Mouse (Mus musculus) neural tube, embryonic 13.5 days (tissue): Measurements from ENCODE around the gene Ankrd23. TPM values are rescaled to one million over a fixed set of nuclear protein-coding genes. Genes with fewer than 3 reads are reported as not detected.

ENCODE experiments used
- ATAC-seq: fragments of 200-750 bp; cut with Nextera tagmentation; 2 replicates; pipeline ENCODE4 v1.8.0; 2017; ENCODE audit warnings: low read depth, mild to moderate bottlenecking, moderate TSS enrichment, moderate library complexity
- H3K27ac ChIP-seq: fragments of 300-500 bp; sonication (generic); replicated peaks from 2 replicates; pipeline ENCODE4 v1.5.1; 2015; ENCODE audit warnings: moderate library complexity, mild to moderate bottlenecking, inconsistent platforms
- H3K27me3 ChIP-seq: fragments of 300-500 bp; sonication (generic); 2 replicates; pipeline ENCODE4 v1.6.1; 2015; ENCODE audit warnings: mild to moderate bottlenecking, inconsistent platforms
- H3K36me3 ChIP-seq: fragments of 300-500 bp; sonication (generic); 2 replicates; pipeline ENCODE4 v1.6.1; 2015; ENCODE audit warnings: mild to moderate bottlenecking, inconsistent platforms
- H3K4me1 ChIP-seq: fragments of 300-500 bp; sonication (generic); replicated peaks from 2 replicates; pipeline ENCODE4 v1.6.1; 2015; ENCODE audit warnings: inconsistent platforms
- H3K4me2 ChIP-seq: fragments of 300-500 bp; sonication (generic); 2 replicates; pipeline ENCODE4 v1.6.1; 2015; ENCODE audit warnings: inconsistent platforms, mild to moderate bottlenecking, moderate library complexity
- H3K4me3 ChIP-seq: fragments of 300-500 bp; sonication (generic); 2 replicates; pipeline ENCODE4 v1.5.1; 2015; ENCODE audit warnings: mild to moderate bottlenecking, inconsistent platforms
- H3K9ac ChIP-seq: fragments of 300-500 bp; sonication (generic); 2 replicates; pipeline ENCODE4 v1.6.1; 2015; ENCODE audit warnings: moderate library complexity, mild to moderate bottlenecking, inconsistent platforms
- H3K9me3 ChIP-seq: fragments of 300-500 bp; sonication (generic); 2 replicates; pipeline ENCODE4 v1.6.1; 2016; ENCODE audit warnings: inconsistent platforms
- WGBS: fragments of 180-500 bp; shearing (Covaris S2); methylation state at CpG from one replicate; pipeline ENCODE4 v1.1.7; 2015; 5-methylcytosine and 5-hydroxymethylcytosine counted together
- polyA plus RNA-seq: library from polyadenylated mRNA; unstranded; fragments of >200 nt; fragmentation: Nextera tagmentation; extraction: Ambion mirVana; gene quantifications from 2 replicates; pipeline ENCODE4 v1.2.1, GENCODE M21; 2015

Gene Ankrd23
- polyA plus RNA-seq, 1 experiment from 2014 or later, result 19.2 TPM

- Histone ChIP-seq H3K9ac (no peak overlapping the region), H3K4me1 (peaks cover 23% of the 10 kb centered on the region), H3K4me3 (no peak overlapping the region), H3K27ac (no peak overlapping the region), H3K9me3 (no peaks in the 10 kb centered on the region), H3K27me3 (no peaks in the 10 kb centered on the region; the same call in 1 of the 2 replicates), H3K36me3 (no peaks in the 10 kb centered on the region), H3K4me2 (no peak overlapping the region)
- ATAC-seq, result no peak
- WGBS, result 69% methylated on average over 1 of the region's 1 CpGs
Observed at GRCm38 (mm10) chr1:36572709-36573108, 36.0 kb upstream of the Ankrd23 start.

- H3K36me3 ChIP-seq, result no peaks in the 10 kb centered on the region
- H3K4me3 ChIP-seq, result no peak overlapping the region
- H3K4me1 ChIP-seq, result peaks cover 23% of the 10 kb centered on the region
- no peaks in the 10 kb centered on the region; the same call in 1 of the 2 replicates for H3K27me3 ChIP-seq
- H3K9me3 ChIP-seq, result no peaks in the 10 kb centered on the region
- no peak overlapping the region for H3K9ac ChIP-seq
- ATAC-seq, result no peak
- no peak overlapping the region for H3K27ac ChIP-seq
- no peak overlapping the region for H3K4me2 ChIP-seq
- WGBS, result 54% methylated on average over 2 of the region's 2 CpGs
Observed at GRCm38 (mm10) chr1:36572140-36572700, 35.5 kb upstream of the Ankrd23 start.

GRCm38 (mm10) chr1:36571627-36572026 is 34.9 kb upstream of the Ankrd23 start:
- Histone ChIP-seq H3K27me3 (no peaks in the 10 kb centered on the region), H3K4me1 (peaks cover 24% of the 10 kb centered on the region), H3K4me2 (no peak overlapping the region), H3K9me3 (no peaks in the 10 kb centered on the region), H3K9ac (no peak overlapping the region), H3K4me3 (no peak overlapping the region), H3K27ac (no peak overlapping the region), H3K36me3 (no peaks in the 10 kb centered on the region)
- 50% methylated on average over 6 of the region's 6 CpGs for WGBS
- ATAC-seq, result no peak

GRCm38 (mm10) chr1:36570320-36570719 is 33.6 kb upstream of the Ankrd23 start:
- no peak overlapping the region for H3K4me3 ChIP-seq
- H3K9ac ChIP-seq, result no peak overlapping the region
- no peak overlapping the region for H3K27ac ChIP-seq
- H3K36me3 ChIP-seq, result no peaks in the 10 kb centered on the region
- H3K27me3 ChIP-seq, result no peaks in the 10 kb centered on the region
- 93% methylated on average over 5 of the region's 5 CpGs for WGBS
- H3K4me1 ChIP-seq, result peaks cover 28% of the 10 kb centered on the region
- no peaks in the 10 kb centered on the region for H3K9me3 ChIP-seq
- no peak for ATAC-seq
- no peak overlapping the region for H3K4me2 ChIP-seq

GRCm38 (mm10) chr1:36569694-36570276 is 33.1 kb upstream of the Ankrd23 start:
- Histone ChIP-seq H3K4me2 (no peak overlapping the region), H3K9me3 (no peaks in the 10 kb centered on the region), H3K4me1 (peaks cover 27% of the 10 kb centered on the region), H3K27ac (no peak overlapping the region), H3K9ac (no peak overlapping the region), H3K36me3 (no peaks in the 10 kb centered on the region), H3K4me3 (no peak overlapping the region), H3K27me3 (no peaks in the 10 kb centered on the region)
- ATAC-seq, result no peak
- 39% methylated on average over 7 of the region's 7 CpGs for WGBS

- Histone ChIP-seq H3K27ac (no peak overlapping the region), H3K9me3 (no peaks in the 10 kb centered on the region), H3K36me3 (no peaks in the 10 kb centered on the region), H3K4me2 (no peak overlapping the region), H3K9ac (no peak overlapping the region), H3K27me3 (no peaks in the 10 kb centered on the region), H3K4me1 (peaks cover 22% of the 10 kb centered on the region; the same call in 1 of the 2 replicates), H3K4me3 (no peak overlapping the region)
- ATAC-seq, result no peak
- 78% methylated on average over 4 of the region's 4 CpGs for WGBS
Observed at GRCm38 (mm10) chr1:36568776-36569175, 32.1 kb upstream of the Ankrd23 start.

GRCm38 (mm10) chr1:36567818-36568603 is 31.3 kb upstream of the Ankrd23 start:
- ATAC-seq, result no peak
- no peaks in the 10 kb centered on the region for H3K9me3 ChIP-seq
- H3K9ac ChIP-seq, result no peak overlapping the region
- H3K36me3 ChIP-seq, result no peaks in the 10 kb centered on the region
- no peaks in the 10 kb centered on the region for H3K27me3 ChIP-seq
- no peak overlapping the region for H3K4me3 ChIP-seq
- no peak overlapping the region for H3K27ac ChIP-seq
- WGBS, result 55% methylated on average over 21 of the region's 21 CpGs
- no peak overlapping the region for H3K4me2 ChIP-seq
- H3K4me1 ChIP-seq, result peaks cover 22% of the 10 kb centered on the region; the same call in 1 of the 2 replicates

- H3K4me2 ChIP-seq, result no peak overlapping the region
- no peak overlapping the region for H3K4me3 ChIP-seq
- H3K9ac ChIP-seq, result no peak overlapping the region
- peaks cover 15% of the 10 kb centered on the region; the same call in 1 of the 2 replicates for H3K4me1 ChIP-seq
- WGBS, result 15% methylated on average over 2 of the region's 2 CpGs
- H3K27ac ChIP-seq, result no peak overlapping the region
- no peaks in the 10 kb centered on the region for H3K27me3 ChIP-seq
- no peaks in the 10 kb centered on the region for H3K9me3 ChIP-seq
- ATAC-seq, result no peak
- H3K36me3 ChIP-seq, result no peaks in the 10 kb centered on the region
Observed at GRCm38 (mm10) chr1:36566425-36566824, 29.7 kb upstream of the Ankrd23 start.

- ATAC-seq, result no peak
- H3K4me3 ChIP-seq, result no peak overlapping the region
- peaks cover 24% of the 10 kb centered on the region for H3K4me1 ChIP-seq
- H3K9ac ChIP-seq, result no peak overlapping the region
- no peaks in the 10 kb centered on the region for H3K36me3 ChIP-seq
- WGBS, result 84% methylated on average over 6 of the region's 6 CpGs
- H3K27me3 ChIP-seq, result no peaks in the 10 kb centered on the region
- H3K4me2 ChIP-seq, result no peak overlapping the region
- H3K27ac ChIP-seq, result no peak overlapping the region
- H3K9me3 ChIP-seq, result no peaks in the 10 kb centered on the region
Observed at GRCm38 (mm10) chr1:36564101-36564500, 27.4 kb upstream of the Ankrd23 start.

- no peaks in the 10 kb centered on the region for H3K27me3 ChIP-seq
- H3K9me3 ChIP-seq, result no peaks in the 10 kb centered on the region
- peaks cover 28% of the 10 kb centered on the region for H3K4me1 ChIP-seq
- no peak overlapping the region for H3K27ac ChIP-seq
- no peak for ATAC-seq
- H3K36me3 ChIP-seq, result no peaks in the 10 kb centered on the region
- no peak overlapping the region for H3K9ac ChIP-seq
- H3K4me2 ChIP-seq, result no peak overlapping the region
- 65% methylated on average over 4 of the region's 4 CpGs for WGBS
- H3K4me3 ChIP-seq, result no peak overlapping the region
Observed at GRCm38 (mm10) chr1:36563632-36564031, 26.9 kb upstream of the Ankrd23 start.

- no peak overlapping the region for H3K4me2 ChIP-seq
- no peak for ATAC-seq
- WGBS, result 77% methylated on average over 2 of the region's 2 CpGs
- H3K36me3 ChIP-seq, result no peaks in the 10 kb centered on the region
- no peak overlapping the region for H3K27ac ChIP-seq
- no peak overlapping the region for H3K4me3 ChIP-seq
- no peaks in the 10 kb centered on the region for H3K9me3 ChIP-seq
- peaks cover 27% of the 10 kb centered on the region for H3K4me1 ChIP-seq
- no peak overlapping the region for H3K9ac ChIP-seq
- no peaks in the 10 kb centered on the region for H3K27me3 ChIP-seq
Observed at GRCm38 (mm10) chr1:36563197-36563596, 26.5 kb upstream of the Ankrd23 start.

GRCm38 (mm10) chr1:36562388-36562787 is 25.7 kb upstream of the Ankrd23 start:
- 72% methylated on average over 4 of the region's 4 CpGs for WGBS
- Histone ChIP-seq H3K27me3 (no peaks in the 10 kb centered on the region), H3K9ac (no peak overlapping the region), H3K4me1 (peaks cover 22% of the 10 kb centered on the region), H3K4me3 (no peak overlapping the region), H3K4me2 (no peak overlapping the region), H3K36me3 (no peaks in the 10 kb centered on the region), H3K27ac (no peak overlapping the region), H3K9me3 (no peaks in the 10 kb centered on the region)
- ATAC-seq, result no peak
